Mouse (Mus musculus) hindbrain, embryonic 10.5 days (tissue): ENCODE results near the gene Itpripl2. TPM values are rescaled to one million over a fixed set of nuclear protein-coding genes. Genes with fewer than 3 reads are reported as not detected.
A peak's percentile ranks its signal among the peaks of the same experiment; 100 is the strongest.

Experiments used
- DNase-seq: peaks from one replicate; pipeline ENCODE4 v3.0.0-alpha.2; 2017; ENCODE audit warnings: low spot score
- H3K27ac ChIP-seq: fragments of 300-500 bp; sonication (generic); 2 replicates; pipeline ENCODE4 v1.5.1; 2016; ENCODE audit warnings: mild to moderate bottlenecking, moderate library complexity
- H3K27me3 ChIP-seq: fragments of 300-500 bp; sonication (generic); 2 replicates; pipeline ENCODE4 v1.6.1; 2016; ENCODE audit warnings: mild to moderate bottlenecking; ENCODE audit not compliant: poor library complexity, insufficient read depth, severe bottlenecking
- H3K36me3 ChIP-seq: fragments of 300-500 bp; sonication (generic); 2 replicates; pipeline ENCODE4 v1.6.1; 2016; ENCODE audit warnings: mild to moderate bottlenecking, moderate library complexity
- H3K4me1 ChIP-seq: fragments of 300-500 bp; sonication (generic); replicated peaks from 2 replicates; pipeline ENCODE4 v1.6.1; 2016; ENCODE audit warnings: mild to moderate bottlenecking
- H3K4me3 ChIP-seq: fragments of 300-500 bp; sonication (generic); 2 replicates; pipeline ENCODE4 v1.5.1; 2016; ENCODE audit warnings: mild to moderate bottlenecking, moderate library complexity
- H3K9me3 ChIP-seq: fragments of 300-500 bp; sonication (generic); 2 replicates; pipeline ENCODE4 v1.6.1; 2016; ENCODE audit warnings: mild to moderate bottlenecking, moderate library complexity
- WGBS: fragments of 180-500 bp; shearing (Covaris S2); methylation state at CpG from one replicate; pipeline ENCODE4 v1.1.7; 2016; 5-methylcytosine and 5-hydroxymethylcytosine counted together
- polyA plus RNA-seq: library from polyadenylated mRNA; unstranded; fragments of >200 nt; fragmentation: Nextera tagmentation; extraction: Ambion mirVana; gene quantifications from 2 replicates; pipeline ENCODE4 v1.2.1, GENCODE M21; 2016

The Itpripl2 gene
- polyA plus RNA-seq, 1 experiment from 2014 or later: 1.1 TPM

- WGBS: under 1% methylated on average over 58 of the region's 58 CpGs
- no peaks in the 10 kb centered on the region for H3K9me3 ChIP-seq
- H3K36me3 ChIP-seq: no peaks in the 10 kb centered on the region
- H3K27me3 ChIP-seq: peaks cover 53% of the 10 kb centered on the region
- H3K27ac ChIP-seq: peak within 1 kb of the TSS; percentile 79
- peak; percentile 87 for DNase-seq
- peak within 1 kb of the TSS; percentile 64 for H3K4me3 ChIP-seq
- peaks cover 29% of the 10 kb centered on the region for H3K4me1 ChIP-seq
These were observed 43.4 kb downstream of the Itpripl2 start, which contains the start of gene Syt17 for GRCm38 (mm10) chr7:118448134-118448967. Gene Syt17, minus strand, starts transcription at chr7:118448222.

GRCm38 (mm10) chr7:118447291-118448133 lies 44.3 kb downstream of the Itpripl2 start:
- Histone ChIP-seq H3K27ac (peak overlapping the region; percentile 79), H3K36me3 (no peaks in the 10 kb centered on the region), H3K27me3 (peaks cover 58% of the 10 kb centered on the region), H3K9me3 (no peaks in the 10 kb centered on the region), H3K4me1 (peaks cover 30% of the 10 kb centered on the region), H3K4me3 (peak overlapping the region; percentile 64)
- peak; percentile 68 for DNase-seq
- under 1% methylated on average over 65 of the region's 65 CpGs for WGBS

- Histone ChIP-seq H3K27me3 (peaks cover 56% of the 10 kb centered on the region), H3K4me3 (no peak overlapping the region), H3K36me3 (no peaks in the 10 kb centered on the region), H3K9me3 (no peaks in the 10 kb centered on the region), H3K4me1 (peaks cover 30% of the 10 kb centered on the region), H3K27ac (no peak overlapping the region)
- no peak for DNase-seq
- 64% methylated on average over 7 of the region's 7 CpGs for WGBS
These were observed 47.8 kb downstream of the Itpripl2 start for GRCm38 (mm10) chr7:118443895-118444485.

GRCm38 (mm10) chr7:118443371-118443770 lies 48.4 kb downstream of the Itpripl2 start:
- no peaks in the 10 kb centered on the region for H3K36me3 ChIP-seq
- 6% methylated on average over 9 of the region's 9 CpGs for WGBS
- H3K4me3 ChIP-seq: no peak overlapping the region
- no peak for DNase-seq
- H3K27me3 ChIP-seq: peaks cover 56% of the 10 kb centered on the region
- H3K4me1 ChIP-seq: peaks cover 26% of the 10 kb centered on the region
- no peaks in the 10 kb centered on the region for H3K9me3 ChIP-seq
- no peak overlapping the region for H3K27ac ChIP-seq

- no peak overlapping the region for H3K4me3 ChIP-seq
- no peak overlapping the region for H3K27ac ChIP-seq
- no peak for DNase-seq
- H3K4me1 ChIP-seq: peaks cover 9% of the 10 kb centered on the region; the same call in 1 of the 2 replicates
- peaks cover 38% of the 10 kb centered on the region for H3K27me3 ChIP-seq
- WGBS: 91% methylated on average over 6 of the region's 6 CpGs
- H3K36me3 ChIP-seq: no peaks in the 10 kb centered on the region
- no peaks in the 10 kb centered on the region for H3K9me3 ChIP-seq
These were observed 50.2 kb downstream of the Itpripl2 start for GRCm38 (mm10) chr7:118441535-118441934.

GRCm38 (mm10) chr7:118437101-118437802 lies 54.5 kb downstream of the Itpripl2 start:
- WGBS: 59% methylated on average over 7 of the region's 7 CpGs
- H3K27ac ChIP-seq: no peak overlapping the region
- H3K9me3 ChIP-seq: no peaks in the 10 kb centered on the region
- H3K4me3 ChIP-seq: no peak overlapping the region
- peak; percentile 26 for DNase-seq
- no peaks in the 10 kb centered on the region for H3K36me3 ChIP-seq
- no peaks in the 10 kb centered on the region for H3K4me1 ChIP-seq
- H3K27me3 ChIP-seq: peaks cover 8% of the 10 kb centered on the region

Other genes with a start within 250 kb of the Itpripl2 start
- 15.8 and 17.1 TPM in 2 replicates for gene Smg1, start 248.3 kb downstream of the Itpripl2 start, polyA plus RNA-seq
- gene Syt17, start 43.8 kb downstream of the Itpripl2 start, polyA plus RNA-seq: 2.2 and 3.0 TPM in 2 replicates
- 122 and 128 TPM in 2 replicates for gene Coq7, start 41.4 kb upstream of the Itpripl2 start, polyA plus RNA-seq
- gene Tmc7, start 92.8 kb upstream of the Itpripl2 start, polyA plus RNA-seq: 8.4 and 8.6 TPM in 2 replicates
- gene Tmc5, start 105.3 kb upstream of the Itpripl2 start, polyA plus RNA-seq: 0.22 and 0.51 TPM in 2 replicates
- 80.9 and 102 TPM in 2 replicates for gene Gde1, start 213.8 kb upstream of the Itpripl2 start, polyA plus RNA-seq
- 28.5 and 34.1 TPM in 2 replicates for gene Ccp110, start 220.6 kb upstream of the Itpripl2 start, polyA plus RNA-seq
- 67.1 and 78.8 TPM in 2 replicates for gene Vps35l, start 248.3 kb upstream of the Itpripl2 start, polyA plus RNA-seq